Mouse (Mus musculus) heart, postnatal 0 days (tissue): ENCODE measurements around the gene Foxp1.

ENCODE experiments used
- CTCF ChIP-seq: IDR thresholded peaks from 2 replicates; pipeline ENCODE4 v1.5.1; 2016; ENCODE audit warnings: antibody characterized with exemption, control low read depth, low read depth
- EP300 ChIP-seq: IDR thresholded peaks from 2 replicates; pipeline ENCODE4 v1.6.1; 2016; ENCODE audit warnings: antibody characterized with exemption, low read depth

- TF ChIP-seq CTCF, result no peak
- no peak for TF ChIP-seq EP300
Measured at GRCm38 (mm10) chr6:98996346-98996745, 526.2 kb downstream of the Foxp1 start.
